Mouse (Mus musculus): ENCODE measurements around the gene Rnf183.

GRCm38 (mm10) chr4:62475131-62475530 is 40.1 kb upstream of the Rnf183 start:
- TF ChIP-seq MAX (IDR thresholded peaks at IDR 0.05): no peak
- no peak for TF ChIP-seq CTCF (IDR thresholded peaks at IDR 0.05; ENCODE audit: control insufficient read depth, insufficient read depth, insufficient read length)
- TF ChIP-seq FOSL1 (IDR thresholded peaks at IDR 0.05; ENCODE audit: insufficient read depth, low read length, poor library complexity, severe bottlenecking): no peak

Data from C2C12 (cell line).